Mouse (Mus musculus) left cerebral cortex, postnatal 14 days (tissue): ENCODE data around the gene Asdurf. TPM values are rescaled to one million over a fixed set of nuclear protein-coding genes. Genes with fewer than 3 reads are reported as not detected.
"Not testable (repeated sequence)": the region's sequence is repeated elsewhere in the genome, so short reads cannot be mapped to it uniquely, and the experiment has no call there.

ENCODE experiments used
- DNase-seq, 2 experiments: peaks; one replicate each; pipeline ENCODE4 v3.0.0; 2021 to 2022; ENCODE audit warnings: low spot score in 2 of 2, mixed read lengths in 1 of 2
- intact Hi-C: fragments of 180-260 bp; cut with DNase I; formaldehyde crosslinking; loops from one replicate; pipeline ENCODE4 v1.15.1; 2025
- long read RNA-seq, 2 experiments: library from polyadenylated mRNA; stranded (forward); transcript quantifications; one replicate each; pipeline ENCODE4 v2.0.0; 2021
- total RNA-seq, 2 experiments: library from RNA; stranded (reverse); gene quantifications; 2 replicates each; pipeline ENCODE4 v1.2.3; 2021

The Asdurf gene
- total RNA-seq = not detected
- long read RNA-seq, experiment 1 = 0 reads
- long read RNA-seq, experiment 2 = 0 reads

DNA sequence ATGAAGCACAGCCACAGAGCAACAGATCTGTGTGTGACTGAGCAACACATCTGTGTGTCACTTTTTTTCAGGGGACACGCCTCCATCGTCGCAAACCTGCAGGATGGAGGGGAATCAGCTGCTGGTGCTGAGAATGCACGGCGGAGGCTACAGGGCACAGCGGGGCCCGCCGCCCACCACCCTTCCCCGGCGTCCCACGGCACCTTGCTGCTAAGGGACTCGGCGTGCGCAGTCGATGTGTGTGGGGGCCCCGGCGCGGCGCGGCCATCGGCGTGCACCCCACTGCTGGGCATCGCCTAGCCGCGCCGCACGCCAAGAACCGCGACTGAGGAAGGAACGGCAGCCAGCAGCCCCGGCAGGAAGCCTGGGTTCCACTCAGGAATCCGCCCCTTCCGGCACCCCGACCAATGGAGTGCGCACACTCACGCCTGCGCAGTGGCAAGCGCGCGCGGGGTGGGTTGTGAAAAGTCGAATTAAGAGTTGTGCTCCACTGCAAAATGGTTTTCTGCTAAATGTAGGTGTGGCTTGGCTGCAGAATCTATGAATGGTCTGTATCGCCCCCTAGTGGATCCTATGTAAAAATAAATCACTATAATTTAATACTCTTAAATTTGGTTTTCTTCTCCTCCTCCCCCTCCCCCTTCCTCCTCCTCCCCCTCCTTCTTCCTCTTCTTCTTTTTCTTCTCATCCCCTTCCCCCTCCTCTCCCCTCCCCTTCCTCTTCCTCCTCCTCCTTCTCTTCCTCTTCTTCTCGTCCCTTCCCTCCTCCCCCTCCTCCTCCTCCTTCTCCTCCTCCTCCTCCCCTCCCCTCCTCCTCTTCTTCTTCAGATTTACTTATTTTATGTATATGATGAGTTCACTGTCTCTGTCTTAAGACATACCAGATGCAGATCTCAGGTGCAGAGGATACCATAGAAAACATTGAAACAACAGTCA is at the start of gene Asdurf, which contains the start of the genes Gm28551 and Asnsd1:
TSS of gene Asdurf (minus strand) at position 293 of the 935 bp plus-strand sequence.
TSS of gene Gm28551 (minus strand) at position 341 of the 935 bp plus-strand sequence.
TSS of gene Asnsd1 (minus strand) at position 426 of the 935 bp plus-strand sequence.
- intact Hi-C loops = loop anchor here (5.0 kb wide), 3 partner anchors 40 to 300 kb away; partner anchors contain the start of genes Gm28778, Ormdl1, Osgepl1 and Pms1
- peak; percentile 97 to 98 for DNase-seq

DNA sequence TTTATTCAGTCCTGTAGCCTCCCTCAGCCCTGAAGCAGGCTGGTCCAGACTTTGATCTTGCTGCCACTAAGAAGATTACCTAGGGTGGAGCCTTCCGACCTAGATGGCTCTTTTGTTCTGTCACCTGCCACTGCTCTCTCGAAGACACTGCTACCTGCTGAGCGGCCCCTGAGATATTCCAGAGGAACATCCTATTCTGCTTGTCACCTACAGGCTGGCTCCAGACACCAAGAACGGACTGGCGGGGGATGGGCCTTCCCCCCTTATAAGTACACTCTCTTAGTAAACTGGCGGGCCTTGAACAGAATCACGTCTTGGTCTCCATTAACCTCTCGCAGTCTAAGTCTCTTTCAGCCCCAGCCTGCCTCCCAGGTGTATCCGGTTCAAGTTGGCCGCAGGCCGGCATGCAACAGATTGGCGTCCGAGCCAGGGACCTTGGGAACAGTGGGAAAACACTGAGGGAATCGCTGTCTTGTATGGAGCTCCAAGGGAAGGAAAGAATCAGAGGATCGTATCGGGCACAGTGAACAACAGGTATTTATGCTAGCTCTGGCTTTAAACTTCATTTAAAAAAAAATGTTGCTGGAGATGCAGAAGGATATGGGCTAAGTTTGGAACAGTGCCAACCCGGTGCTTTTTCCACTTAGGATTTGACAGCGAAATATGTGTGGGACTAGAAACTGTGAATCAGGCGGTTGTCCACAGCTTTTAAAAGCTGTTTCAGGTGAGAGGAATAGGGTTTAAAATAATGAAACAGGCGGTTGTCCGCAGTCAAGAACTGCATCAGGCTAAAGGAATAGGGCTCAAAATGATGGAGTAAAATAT is 41.7 kb upstream of the Asdurf start:
- peak; percentile 22 to 54 for DNase-seq

DNA sequence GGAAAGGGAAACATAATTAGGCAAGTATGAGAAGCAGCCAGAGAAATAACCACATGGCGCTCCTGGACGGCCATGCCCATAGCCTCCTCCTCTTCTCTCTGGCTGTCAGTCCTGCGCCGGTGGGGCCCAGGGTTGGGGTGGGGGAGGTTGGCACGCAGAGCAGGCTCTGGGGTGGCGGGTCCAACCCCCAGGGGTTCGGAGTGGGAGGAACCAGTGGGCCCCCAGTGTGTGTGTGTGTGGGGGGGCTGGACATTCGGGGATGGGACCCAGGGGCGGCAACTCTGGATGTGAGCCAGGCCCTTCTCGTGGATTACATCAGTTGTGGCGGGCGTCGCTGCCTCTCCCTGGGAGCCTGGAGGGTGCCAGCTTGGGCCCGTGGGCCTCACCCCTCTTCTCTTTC is 36.3 kb upstream of the Asdurf start:
- DNase-seq = no peak
- intact Hi-C loops = no loop called here

More for the DNA sequence above, 41.7 kb upstream of the Asdurf start:
- intact Hi-C loops = not testable (repeated sequence)

DNA sequence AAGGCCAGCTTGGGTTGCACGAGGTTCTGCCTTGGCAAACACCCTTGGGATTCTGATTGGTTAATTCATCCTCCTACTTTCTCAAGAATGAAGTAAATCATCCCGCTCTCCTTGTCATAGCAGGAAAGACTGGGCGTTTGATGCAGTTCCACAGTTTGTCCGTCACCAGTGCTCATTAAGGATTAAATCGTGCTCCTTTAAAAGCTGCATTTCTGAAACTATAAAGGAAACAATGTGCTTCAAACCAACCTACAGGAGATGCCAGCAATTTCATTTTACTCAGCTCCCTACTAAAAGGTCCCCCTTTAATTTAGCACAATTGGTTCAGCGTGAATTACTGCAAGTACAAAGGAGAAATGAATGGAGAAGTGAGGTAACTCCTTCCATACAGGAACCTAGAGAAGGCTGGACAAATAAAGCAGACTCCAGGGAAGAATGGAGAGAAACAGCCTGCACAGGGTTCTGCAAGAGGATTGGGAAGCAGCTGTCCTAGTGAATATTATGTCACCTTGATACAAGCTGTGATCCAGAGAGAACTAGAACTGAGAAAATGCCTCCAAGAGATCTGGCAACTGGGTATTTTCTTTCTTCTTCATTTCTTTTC is 31.8 kb upstream of the Asdurf start:
- intact Hi-C loops = no loop called here
- DNase-seq = no peak

DNA sequence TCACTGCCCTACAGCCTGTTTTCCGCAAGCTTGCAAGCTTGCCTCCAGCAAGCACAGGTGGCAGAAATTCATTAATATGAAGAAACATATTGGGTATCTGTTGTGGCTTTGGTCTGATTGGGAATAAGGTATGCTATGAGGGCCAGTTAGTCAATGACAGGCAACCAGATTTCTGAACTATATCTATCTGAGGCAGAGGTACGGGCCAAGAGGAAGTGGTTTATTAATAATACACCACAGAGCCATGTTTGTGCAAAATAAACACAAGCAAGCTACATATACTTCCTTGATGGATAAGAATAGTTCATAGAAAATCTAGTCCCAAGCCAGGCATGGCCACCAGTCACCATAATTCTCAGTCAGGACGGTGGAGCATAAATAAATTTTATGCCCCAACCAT is 25.3 kb upstream of the Asdurf start:
- intact Hi-C loops = no loop called here
- no peak for DNase-seq

DNA sequence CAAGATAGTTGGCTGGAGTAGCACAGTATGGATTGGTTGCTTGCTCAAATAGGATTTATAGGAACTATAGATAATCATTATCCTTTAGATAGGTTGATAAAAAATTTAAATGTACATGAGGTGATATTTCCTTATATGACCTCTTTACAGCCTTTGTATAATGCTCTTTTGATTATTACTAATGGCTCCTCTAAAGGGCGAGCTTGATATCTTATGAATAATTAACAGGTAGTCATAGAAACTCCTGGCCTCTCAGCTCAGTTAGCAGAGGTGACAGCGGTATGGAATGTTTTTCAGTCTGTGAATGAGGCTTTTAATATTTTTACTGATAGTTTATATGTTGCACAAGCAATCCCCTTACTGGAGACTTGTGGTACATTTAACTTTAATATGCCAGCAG is 23.5 kb upstream of the Asdurf start:
- intact Hi-C loops, DNase-seq: not testable (repeated sequence)

DNA sequence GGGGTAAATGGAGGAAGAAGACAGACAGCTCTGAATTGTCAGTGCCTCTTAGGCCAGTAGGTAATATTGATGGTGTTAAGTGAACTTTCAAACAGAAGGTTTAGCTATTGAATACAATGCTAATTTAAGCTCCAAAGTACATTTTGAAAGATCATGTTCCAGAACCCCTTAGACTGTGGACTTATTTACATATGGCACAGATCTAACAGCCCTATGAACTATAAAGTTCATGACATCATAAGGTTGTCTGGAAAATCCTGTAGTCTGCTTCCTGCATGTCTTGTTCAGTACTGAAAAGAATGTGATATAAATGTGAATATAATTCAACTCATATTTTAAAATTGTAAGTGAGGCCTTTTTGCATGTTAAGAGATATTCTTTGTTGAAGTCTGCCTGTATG is 6.6 kb upstream of the Asdurf start:
- DNase-seq = no peak
- intact Hi-C loops = no loop called here

DNA sequence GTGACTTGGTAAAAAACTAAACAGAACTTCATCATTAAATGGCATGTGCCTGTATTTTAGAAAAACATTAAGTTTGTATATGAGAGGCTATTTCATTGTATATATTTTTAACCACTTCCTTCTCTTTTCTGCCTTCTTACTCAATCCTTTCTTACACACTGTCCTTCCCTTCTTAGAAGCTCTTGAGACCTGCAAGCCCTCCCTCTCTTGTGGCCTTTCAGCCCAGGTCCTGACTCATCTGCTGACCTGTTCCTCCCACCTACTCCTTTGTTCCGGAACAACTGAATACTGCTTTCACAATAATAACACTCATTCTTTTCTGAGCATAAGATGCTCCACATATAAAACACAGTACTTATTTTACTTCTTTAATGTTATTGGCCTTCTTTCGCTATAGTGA is 11.3 kb downstream of the Asdurf start:
- DNase-seq = no peak
- intact Hi-C loops = no loop called here

DNA sequence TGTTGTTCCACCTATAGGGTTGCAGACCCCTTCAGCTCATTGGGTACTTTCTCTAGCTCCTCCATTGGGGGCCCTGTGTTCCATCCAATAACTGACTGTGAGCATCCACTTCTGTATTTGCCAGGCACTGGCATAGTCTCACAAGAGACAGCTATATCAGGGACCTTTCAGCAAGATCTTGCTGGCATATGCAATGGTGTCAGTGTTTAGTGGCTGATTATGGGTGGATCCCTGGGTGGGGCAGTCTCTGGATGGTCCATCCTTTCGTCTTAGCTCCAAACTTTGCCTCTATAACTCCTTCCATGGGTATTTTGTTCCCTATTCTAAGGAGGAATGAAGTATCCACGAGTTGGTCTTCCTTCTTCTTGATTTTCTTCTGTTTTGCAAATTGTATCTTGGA is 15.0 kb downstream of the Asdurf start:
- DNase-seq, intact Hi-C loops: not testable (repeated sequence)

DNA sequence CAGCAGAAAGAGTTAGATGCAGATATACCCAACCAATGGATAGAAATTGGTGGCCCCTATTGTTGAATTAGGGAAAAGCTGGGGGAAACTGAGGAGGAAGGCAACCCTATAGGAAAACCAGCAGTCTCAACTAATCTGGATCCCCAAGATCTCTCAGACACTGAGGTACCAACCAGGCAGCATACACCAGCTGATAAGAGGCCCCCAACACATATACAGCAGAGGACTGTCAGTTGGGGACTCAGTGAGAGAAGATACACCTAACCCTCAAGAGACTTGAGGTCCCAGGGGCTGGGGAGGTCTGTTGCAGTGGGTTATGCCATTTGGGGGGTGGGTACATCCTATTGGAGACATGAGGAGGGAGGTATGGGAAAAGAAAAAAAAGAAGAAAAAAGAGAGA is 17.0 kb downstream of the Asdurf start:
- no peak for DNase-seq

DNA sequence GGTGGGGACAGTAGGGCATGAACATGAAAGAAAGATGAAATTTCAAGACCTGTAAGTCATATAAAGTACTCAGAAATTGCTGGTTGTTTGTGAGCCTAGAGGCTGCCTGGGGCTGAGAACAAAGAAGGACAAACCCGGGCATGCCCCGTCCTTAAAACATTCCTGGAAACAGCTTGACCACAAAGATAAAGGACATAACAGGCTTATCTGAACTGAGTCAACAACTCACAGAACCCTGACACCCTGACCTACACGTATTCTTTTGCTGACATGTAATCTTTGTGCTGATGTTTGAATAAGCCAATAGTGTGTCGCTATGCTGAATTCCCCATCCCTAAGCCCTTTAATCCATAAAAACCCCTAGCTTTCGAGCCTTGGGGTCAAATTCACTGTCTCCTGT is 18.9 kb downstream of the Asdurf start:
- intact Hi-C loops, DNase-seq: not testable (repeated sequence)

More for the DNA sequence above, 17.0 kb downstream of the Asdurf start:
- intact Hi-C loops = no loop called here

DNA sequence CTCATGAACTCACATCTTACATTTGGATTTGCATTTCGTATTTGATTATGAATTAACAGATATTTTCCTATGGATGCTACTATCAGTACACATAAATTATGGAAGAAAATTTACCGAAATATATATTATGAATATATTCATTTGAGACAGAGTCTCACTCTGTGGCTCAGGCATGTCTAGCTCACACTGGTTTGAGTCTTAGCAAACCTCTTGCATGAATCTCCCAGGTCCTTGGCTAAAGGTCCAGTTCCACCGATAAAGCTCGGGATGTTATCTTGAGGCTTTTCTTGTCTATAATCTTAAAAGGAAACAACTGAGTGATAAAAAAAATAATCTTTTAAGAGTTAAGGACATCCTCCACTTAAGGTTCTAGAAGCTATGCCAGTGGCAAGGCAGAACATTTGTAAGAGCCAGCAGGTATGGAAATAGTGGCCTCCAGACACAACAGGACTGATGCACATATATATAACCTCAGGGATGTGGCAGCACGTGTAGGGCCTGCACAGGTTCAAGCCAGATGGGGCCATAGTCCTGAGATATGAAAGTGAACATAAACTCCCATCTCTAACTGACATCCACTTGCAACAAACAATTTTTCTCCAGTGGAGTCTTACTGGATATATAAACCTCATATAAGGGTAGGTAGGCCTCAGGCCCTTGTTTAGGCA is 27.5 kb downstream of the Asdurf start:
- DNase-seq = no peak
- intact Hi-C loops = no loop called here

DNA sequence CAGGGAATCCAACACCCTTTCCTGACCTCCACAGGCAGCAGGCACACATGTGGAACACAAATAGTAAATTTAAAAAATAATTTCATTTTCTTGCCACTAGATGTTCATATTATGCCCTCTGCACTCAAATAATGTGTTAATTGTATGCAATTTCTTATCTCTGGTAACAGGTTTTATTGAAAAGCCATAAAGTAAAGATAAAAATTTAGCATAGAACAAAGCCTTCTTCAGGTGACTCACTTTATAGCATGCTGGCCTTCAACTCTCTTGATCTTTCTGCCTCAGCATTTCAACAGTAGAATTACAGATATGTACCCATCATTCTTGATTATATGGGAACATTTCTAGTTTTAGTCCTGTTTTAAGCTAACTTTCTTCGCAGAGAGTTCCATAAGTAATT is 28.1 kb downstream of the Asdurf start:
- DNase-seq = no peak
- intact Hi-C loops = no loop called here

DNA sequence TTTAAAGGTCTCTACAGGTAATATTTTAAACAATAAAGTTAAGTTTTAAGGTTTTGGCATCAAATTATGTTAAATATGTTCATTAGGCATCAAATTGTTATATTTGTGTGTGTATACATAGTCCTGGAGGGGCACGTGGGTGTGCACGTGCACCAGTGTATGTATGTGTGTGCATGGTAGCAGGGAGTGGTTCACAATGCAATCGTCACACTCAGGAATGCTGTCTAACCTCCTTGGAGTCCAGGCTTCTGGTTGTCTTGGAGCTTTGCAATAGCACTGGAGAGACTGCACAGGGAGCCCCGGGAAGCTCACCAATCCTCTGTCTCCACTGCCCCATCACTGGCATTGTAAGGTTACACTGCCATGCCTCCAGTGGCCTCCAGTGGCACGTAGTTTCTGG is 29.2 kb downstream of the Asdurf start:
- no peak for DNase-seq
- intact Hi-C loops = no loop called here

DNA sequence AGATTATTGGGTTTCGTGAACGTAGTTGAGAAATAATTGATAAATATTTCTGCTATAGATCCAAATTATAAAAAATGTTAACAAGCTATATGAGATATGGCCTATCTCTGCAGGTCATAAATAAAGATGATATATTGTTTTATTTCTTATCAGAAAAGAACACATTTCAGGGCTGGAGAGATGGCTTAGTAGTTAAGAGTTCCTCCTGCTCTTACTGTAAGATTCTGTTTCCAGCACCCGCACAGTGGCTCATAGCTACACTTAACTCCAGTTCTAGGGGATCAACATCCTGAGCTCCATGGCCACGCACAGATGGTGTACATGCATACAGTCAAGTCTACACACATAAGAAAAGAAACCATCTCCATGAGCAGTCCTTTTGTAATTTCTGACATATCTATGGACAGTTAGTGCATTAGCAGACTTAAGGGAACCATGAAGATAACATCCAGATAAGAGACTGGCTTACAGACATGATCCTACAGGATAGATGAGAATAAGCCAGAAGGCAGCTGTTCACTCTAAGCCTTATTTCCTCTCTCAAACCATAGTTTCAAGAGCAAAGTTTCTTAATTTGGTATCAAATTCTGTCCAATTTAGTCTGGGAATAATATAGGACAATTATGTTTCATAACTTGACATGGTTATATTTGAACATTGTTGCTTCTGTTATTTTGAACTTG is 30.6 kb downstream of the Asdurf start:
- intact Hi-C loops = no loop called here
- no peak for DNase-seq

DNA sequence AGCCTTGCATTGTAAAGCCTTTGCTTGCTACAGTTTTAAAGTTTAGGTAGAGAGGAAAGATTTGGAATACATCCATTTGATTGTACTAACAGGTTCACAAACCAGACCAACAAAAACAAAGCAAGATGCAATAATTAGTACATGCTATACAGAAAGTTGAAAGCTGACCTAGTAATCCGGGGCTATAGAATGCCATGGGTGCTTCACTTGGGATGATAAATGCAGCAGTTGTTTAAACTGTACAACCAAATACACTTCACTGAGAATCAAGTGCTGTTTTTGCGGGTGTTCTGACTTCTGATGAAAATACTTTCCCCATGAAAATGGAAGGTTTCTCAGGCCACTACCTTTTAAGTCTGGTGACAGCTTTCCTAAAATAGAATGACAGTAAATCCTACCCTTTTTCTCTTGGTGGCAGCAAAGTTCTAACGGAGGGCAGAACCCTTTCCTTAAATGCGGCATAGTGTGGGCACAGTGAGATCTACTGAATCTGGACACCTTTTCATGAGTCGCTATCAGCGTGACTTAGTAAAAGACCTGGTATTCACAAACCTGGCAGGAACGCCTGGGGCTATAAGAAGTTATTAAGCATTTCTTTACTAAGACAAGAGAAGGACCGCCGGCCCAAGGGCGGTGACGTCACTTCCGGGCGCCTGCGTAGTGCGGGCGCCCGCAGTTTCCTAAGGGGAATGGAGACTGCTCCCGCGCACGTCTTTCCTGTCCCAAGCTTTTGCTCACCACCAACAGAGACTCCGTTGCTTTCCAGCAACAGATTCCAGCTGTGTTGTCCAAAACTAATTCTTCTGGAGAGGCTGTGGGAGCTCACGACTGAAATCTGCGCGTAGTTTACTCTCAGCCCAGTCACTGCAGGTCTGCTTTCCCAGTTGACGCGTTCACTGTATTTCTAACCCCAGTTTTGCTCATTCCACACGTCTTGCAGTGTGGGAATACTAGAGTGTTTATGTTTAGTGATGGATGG is 39.1 kb downstream of the Asdurf start, which contains the start of gene Osgepl1:
TSS of gene Osgepl1 (plus strand) at position 636 of the 979 bp plus-strand sequence.
- intact Hi-C loops = loop anchor here (5.0 kb wide), 1 partner anchor 39 kb away; the partner anchor contains the start of genes Asdurf, Asnsd1 and Gm28551
- peak; percentile 78 to 86 for DNase-seq

DNA sequence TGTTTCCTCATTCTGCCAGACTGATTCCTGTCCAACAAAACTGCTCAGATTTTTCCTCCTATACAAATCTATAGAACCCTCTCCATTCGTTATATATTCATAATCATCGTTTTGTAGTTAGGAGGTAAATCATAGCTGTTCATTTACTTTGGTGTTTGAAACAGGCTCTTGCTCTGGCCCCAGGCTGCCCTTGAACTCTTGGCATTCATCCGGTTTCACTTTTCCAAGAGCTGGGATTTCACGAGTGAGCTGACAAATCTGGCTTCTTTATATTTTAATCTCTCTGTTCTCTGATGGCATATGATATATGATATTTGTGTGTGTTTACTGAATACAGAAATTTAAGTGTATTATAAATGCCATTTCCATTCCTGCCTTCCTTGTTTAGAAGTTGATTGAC is 51.9 kb downstream of the Asdurf start:
- DNase-seq = no peak
- intact Hi-C loops = no loop called here
